Mouse (Mus musculus) lung, adult 2 months (tissue): ENCODE data around the gene Gad1.

Experiments
- CTCF ChIP-seq: fragments of 200-500 bp; IDR thresholded peaks from 2 replicates; pipeline ENCODE4 v1.5.1; 2011; ENCODE audit warnings: mild to moderate bottlenecking, low read length, control low read depth; ENCODE audit not compliant: insufficient read depth
- POLR2A ChIP-seq: fragments of 200-500 bp; IDR thresholded peaks from 2 replicates; pipeline ENCODE4 v1.6.1; 2011; ENCODE audit warnings: low read depth, mild to moderate bottlenecking, control low read depth, low read length, borderline replicate concordance; ENCODE audit errors: extremely low read depth

- TF ChIP-seq CTCF (no peak), POLR2A (no peak)
Measured at GRCm38 (mm10) chr2:70559520-70559919, 6.6 kb downstream of the Gad1 start.
